Mouse (Mus musculus) limb, embryonic 11.5 days (tissue): Measurements from ENCODE around the gene Tjp3. TPM values are rescaled to one million over a fixed set of nuclear protein-coding genes. Genes with fewer than 3 reads are reported as not detected.

Source experiments
- ATAC-seq: fragments of 200-750 bp; cut with Nextera tagmentation; 2 replicates; pipeline ENCODE4 v1.8.0; 2017; ENCODE audit warnings: low read depth; ENCODE audit not compliant: insufficient number of reproducible peaks, low FRiP score, low TSS enrichment
- DNase-seq: peaks from one replicate; pipeline ENCODE4 v3.0.0-alpha.2; 2015; ENCODE audit warnings: low spot score
- H3K27ac ChIP-seq: fragments of 300-500 bp; sonication (generic); replicated peaks from 2 replicates; pipeline ENCODE4 v1.5.1; 2014; ENCODE audit warnings: low read depth, mild to moderate bottlenecking, low read length
- H3K27me3 ChIP-seq: fragments of 300-500 bp; sonication (generic); 2 replicates; pipeline ENCODE4 v1.6.1; 2014; ENCODE audit warnings: mild to moderate bottlenecking, low read length, mixed read lengths; ENCODE audit not compliant: control insufficient read depth, insufficient read depth
- H3K36me3 ChIP-seq: fragments of 300-500 bp; sonication (generic); 2 replicates; pipeline ENCODE4 v1.6.1; 2014; ENCODE audit warnings: mild to moderate bottlenecking, low read length, moderate library complexity, mixed read lengths; ENCODE audit not compliant: control insufficient read depth, insufficient read depth
- H3K4me1 ChIP-seq: fragments of 300-500 bp; sonication (generic); 2 replicates; pipeline ENCODE4 v1.6.1; 2014; ENCODE audit warnings: low read length, mixed read lengths; ENCODE audit not compliant: control insufficient read depth, insufficient read depth
- H3K4me2 ChIP-seq: fragments of 300-500 bp; sonication (generic); 2 replicates; pipeline ENCODE4 v1.6.1; 2014; ENCODE audit warnings: low read depth, mild to moderate bottlenecking, moderate library complexity; ENCODE audit not compliant: severe bottlenecking
- H3K4me3 ChIP-seq: fragments of 300-500 bp; sonication (generic); 2 replicates; pipeline ENCODE4 v1.5.1; 2014; ENCODE audit warnings: low read depth, low read length
- H3K9ac ChIP-seq: fragments of 300-500 bp; sonication (generic); 2 replicates; pipeline ENCODE4 v1.6.1; 2014; ENCODE audit warnings: mild to moderate bottlenecking, low read length
- H3K9me3 ChIP-seq: fragments of 300-500 bp; sonication (generic); 2 replicates; pipeline ENCODE4 v1.6.1; 2016; ENCODE audit warnings: low read length; ENCODE audit not compliant: control insufficient read depth
- WGBS: fragments of 180-500 bp; shearing (Covaris S2); extraction: QIAGEN DNeasy Blood & Tissue Kit; methylation state at CpG from one replicate; pipeline ENCODE4 v1.1.7; 2014; 5-methylcytosine and 5-hydroxymethylcytosine counted together
- polyA plus RNA-seq: library from polyadenylated mRNA; unstranded; fragments of >200 nt; fragmentation: Nextera tagmentation; extraction: Ambion mirVana; gene quantifications from 2 replicates; pipeline ENCODE4 v1.2.1, GENCODE M21; 2014

Tjp3 gene
- polyA plus RNA-seq, 1 experiment from 2014 or later = 2.0 TPM

DNA sequence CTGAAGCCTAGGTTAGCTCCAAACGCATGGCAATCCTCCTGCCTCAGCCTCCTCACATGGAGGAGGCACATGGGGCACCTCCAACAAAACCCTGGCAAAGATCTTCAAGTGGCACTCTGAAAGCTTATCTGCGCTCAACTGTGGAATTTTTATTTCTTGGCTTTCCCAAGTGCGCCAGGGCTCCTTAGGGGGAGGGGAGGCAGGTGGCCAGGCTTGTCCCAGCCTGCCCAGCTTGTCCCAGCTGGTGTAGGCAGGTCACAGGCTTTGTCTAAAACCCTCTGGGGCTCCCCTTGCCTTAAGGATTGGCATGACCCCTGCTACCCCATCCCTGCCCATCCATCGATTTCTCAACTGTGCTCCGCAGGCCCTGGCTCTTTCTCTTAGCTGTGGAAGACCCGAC is 7.2 kb downstream of the Tjp3 start:
- ATAC-seq (no peak), DNase-seq (no peak)
- Histone ChIP-seq H3K9me3 (no peaks in the 10 kb centered on the region), H3K4me2 (no peak overlapping the region), H3K27ac (no peak overlapping the region), H3K4me3 (no peak overlapping the region; the same call in 1 of the 2 replicates), H3K9ac (no peak overlapping the region), H3K27me3 (peaks cover 43% of the 10 kb centered on the region), H3K36me3 (no peaks in the 10 kb centered on the region), H3K4me1 (peaks cover 8% of the 10 kb centered on the region)
- 43% methylated on average over 6 of the region's 6 CpGs for WGBS

DNA sequence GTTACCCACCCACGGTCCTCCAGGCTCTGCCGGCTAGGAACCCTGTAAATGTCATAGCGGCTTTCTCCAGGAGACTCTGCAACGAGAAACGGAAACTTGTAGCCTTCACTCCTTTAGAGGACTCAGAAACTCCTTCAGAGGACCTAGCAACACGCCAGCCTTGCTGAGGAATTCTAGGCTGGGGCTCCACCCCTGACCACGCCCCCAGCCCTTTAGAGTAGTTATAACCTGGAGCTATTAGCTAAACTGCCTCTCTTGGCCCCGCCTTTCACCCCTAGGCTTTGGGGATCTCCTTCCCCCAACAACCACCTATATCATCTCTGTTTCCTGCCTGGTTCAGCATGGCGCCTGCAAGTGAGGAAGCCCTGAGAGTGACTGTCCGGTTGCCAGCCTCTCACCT is 11.9 kb downstream of the Tjp3 start:
- ATAC-seq (no peak), DNase-seq (no peak)
- Histone ChIP-seq H3K9ac (no peak overlapping the region), H3K36me3 (no peaks in the 10 kb centered on the region), H3K9me3 (no peaks in the 10 kb centered on the region), H3K4me1 (0 out of 2 replicates have a peak, but pooled peaks cover 2% of the 10 kb centered on the region), H3K4me3 (no peak overlapping the region), H3K27me3 (peaks cover 31% of the 10 kb centered on the region), H3K27ac (no peak overlapping the region), H3K4me2 (0 out of 2 replicates have a peak overlapping the region, but pooled peaks have one; percentile 11)
- 34% methylated on average over 10 of the region's 10 CpGs for WGBS

DNA sequence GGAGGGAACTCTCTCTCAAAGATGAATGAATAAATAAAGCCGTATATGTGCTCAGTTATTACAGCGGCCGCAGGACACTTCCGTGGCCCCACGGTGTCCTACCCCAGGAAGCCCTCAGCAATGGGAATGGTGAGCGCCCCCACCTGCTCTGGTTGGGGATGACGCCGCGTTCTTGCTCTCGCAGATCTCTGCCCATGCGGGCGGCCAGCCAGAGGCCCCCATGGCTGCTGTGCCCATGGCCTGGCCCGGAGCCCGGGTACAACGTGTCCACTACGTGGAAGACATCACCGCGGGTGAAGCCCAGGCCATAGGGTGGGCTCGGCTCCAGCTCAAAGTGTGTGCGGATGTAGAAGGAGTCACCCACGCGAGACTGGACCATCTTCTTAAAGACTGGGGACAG is 13.7 kb downstream of the Tjp3 start:
- H3K9ac ChIP-seq = no peak overlapping the region
- H3K36me3 ChIP-seq = peaks cover 2% of the 10 kb centered on the region; the same call in 1 of the 2 replicates
- H3K9me3 ChIP-seq = no peaks in the 10 kb centered on the region
- no peak for DNase-seq
- ATAC-seq = no peak
- H3K4me2 ChIP-seq = no peak overlapping the region
- 0 out of 2 replicates have a peak, but pooled peaks cover 2% of the 10 kb centered on the region for H3K4me1 ChIP-seq
- no peak overlapping the region for H3K27ac ChIP-seq
- H3K4me3 ChIP-seq = no peak overlapping the region
- WGBS = 76% methylated on average over 22 of the region's 22 CpGs
- peaks cover 13% of the 10 kb centered on the region for H3K27me3 ChIP-seq

DNA sequence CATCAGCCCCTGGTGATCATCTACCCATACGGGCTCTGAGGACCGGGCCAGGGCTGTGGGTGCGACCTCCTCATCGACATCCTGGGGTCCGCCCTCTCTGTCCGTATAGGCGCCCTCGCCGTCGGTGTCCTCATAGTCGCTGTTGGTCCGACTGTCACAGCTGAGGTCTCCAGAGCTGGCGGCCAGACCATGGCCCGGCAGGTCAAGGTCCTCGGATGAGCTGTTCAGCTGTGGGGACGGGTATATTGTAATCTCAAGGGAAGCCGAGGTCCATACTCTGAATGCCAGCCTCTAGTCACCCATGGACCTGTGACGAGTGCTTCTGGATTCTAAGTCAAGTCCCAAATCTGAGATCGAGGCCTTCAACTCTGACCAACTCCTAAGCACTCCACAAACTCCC is 17.5 kb downstream of the Tjp3 start:
- Histone ChIP-seq H3K27ac (no peak overlapping the region), H3K36me3 (peaks cover 12% of the 10 kb centered on the region), H3K4me2 (no peak overlapping the region), H3K4me1 (no peaks in the 10 kb centered on the region), H3K4me3 (no peak overlapping the region), H3K27me3 (no peaks in the 10 kb centered on the region), H3K9me3 (no peaks in the 10 kb centered on the region), H3K9ac (no peak overlapping the region)
- ATAC-seq (no peak), DNase-seq (no peak)
- 95% methylated on average over 19 of the region's 19 CpGs for WGBS

DNA sequence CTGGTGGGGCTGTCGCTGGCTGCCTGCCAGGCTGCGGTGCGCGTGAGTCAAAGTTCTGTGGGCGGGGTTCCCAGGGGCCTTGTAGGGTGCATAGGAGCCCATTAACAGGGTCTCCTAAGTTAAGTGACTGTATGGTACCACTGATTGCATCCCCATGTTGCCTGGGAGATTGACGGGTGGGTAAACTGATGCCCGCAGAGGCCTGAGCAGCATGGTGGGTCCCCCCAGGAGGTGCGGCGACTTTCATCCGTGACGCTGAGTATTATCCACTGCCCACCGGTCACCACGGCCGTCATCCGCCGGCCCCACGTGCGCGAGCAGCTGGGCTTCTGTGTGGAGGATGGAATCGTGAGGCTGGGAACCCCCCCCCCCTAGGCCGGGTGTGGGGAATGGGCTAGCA is 19.0 kb downstream of the Tjp3 start:
- Histone ChIP-seq H3K27me3 (no peaks in the 10 kb centered on the region), H3K9ac (no peak overlapping the region), H3K27ac (no peak overlapping the region), H3K4me2 (no peak overlapping the region), H3K9me3 (no peaks in the 10 kb centered on the region), H3K36me3 (peaks cover 12% of the 10 kb centered on the region), H3K4me3 (no peak overlapping the region), H3K4me1 (no peaks in the 10 kb centered on the region)
- ATAC-seq = no peak
- WGBS = 95% methylated on average over 21 of the region's 21 CpGs
- DNase-seq = no peak

DNA sequence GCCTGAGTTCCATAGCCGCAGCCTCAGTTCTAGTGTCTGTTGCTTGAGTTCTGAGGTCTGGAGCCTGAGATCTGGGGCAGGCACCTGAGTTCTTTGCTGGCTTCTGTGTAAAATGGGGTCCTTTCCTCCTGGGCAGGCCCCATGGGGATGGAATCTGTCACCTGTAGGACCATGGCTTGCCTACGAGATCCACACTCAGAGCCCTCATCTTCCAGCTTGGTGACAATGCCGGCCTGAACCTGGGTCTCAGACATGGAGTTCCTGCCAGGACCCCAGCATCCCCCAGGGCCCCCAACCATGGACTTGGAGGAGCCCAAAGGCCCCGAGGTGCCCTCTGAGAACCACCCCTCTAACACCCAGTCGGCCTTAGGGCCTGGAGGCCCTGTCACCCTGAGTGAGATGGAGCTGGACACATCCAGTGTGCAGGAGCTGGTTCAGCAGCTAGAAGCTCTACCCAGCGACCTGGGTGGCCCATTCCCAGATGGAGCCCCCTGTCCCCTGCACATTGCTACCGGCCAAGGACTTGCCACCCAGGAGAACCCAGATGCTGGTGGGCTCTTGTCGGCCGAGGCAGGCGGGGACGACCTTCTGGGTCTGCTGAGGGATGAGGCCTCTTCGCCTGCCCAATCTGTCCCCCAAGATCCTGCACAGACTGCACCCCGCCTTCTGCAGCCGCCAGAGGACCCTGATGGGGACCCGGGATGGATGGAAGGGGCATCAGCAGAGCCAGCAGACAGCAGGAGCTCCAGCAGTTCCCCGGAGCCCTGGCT is 22.6 kb downstream of the Tjp3 start:
- 83% methylated on average over 16 of the region's 16 CpGs for WGBS
- Histone ChIP-seq H3K4me2 (peak overlapping the region; percentile 53), H3K9ac (peak overlapping the region; percentile 67), H3K9me3 (no peaks in the 10 kb centered on the region), H3K27ac (no peak overlapping the region), H3K27me3 (no peaks in the 10 kb centered on the region), H3K36me3 (peaks cover 19% of the 10 kb centered on the region), H3K4me3 (peak overlapping the region; percentile 65), H3K4me1 (0 out of 2 replicates have a peak, but pooled peaks cover 2% of the 10 kb centered on the region)
- DNase-seq = no peak
- no peak for ATAC-seq

DNA sequence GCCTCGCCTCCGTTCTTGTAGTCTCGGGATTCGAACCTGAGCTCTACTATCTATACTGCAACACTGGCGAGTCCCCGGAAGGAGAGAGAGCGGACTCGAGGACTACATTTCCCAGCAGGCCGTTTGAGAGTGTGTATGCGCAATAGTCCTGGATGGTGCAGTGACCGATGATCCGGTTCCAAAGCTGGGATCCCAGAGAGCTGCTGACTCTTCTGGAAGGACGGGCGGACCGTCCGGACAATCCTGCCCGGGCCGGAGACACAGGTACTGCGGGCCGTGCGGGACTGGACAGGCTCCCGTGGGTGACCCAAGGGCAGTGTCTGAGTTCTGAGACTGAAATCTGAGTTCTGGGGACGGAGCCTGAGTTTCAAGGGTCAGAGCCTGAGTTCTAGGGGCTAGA is 23.3 kb downstream of the Tjp3 start:
- peak; percentile 84 for DNase-seq
- no peak overlapping the region for H3K27ac ChIP-seq
- 0 out of 2 replicates have a peak, but pooled peaks cover 2% of the 10 kb centered on the region for H3K4me1 ChIP-seq
- peak overlapping the region; percentile 65 for H3K4me3 ChIP-seq
- H3K9ac ChIP-seq = peak overlapping the region; percentile 67
- peaks cover 20% of the 10 kb centered on the region for H3K36me3 ChIP-seq
- peak overlapping the region; percentile 53 for H3K4me2 ChIP-seq
- H3K9me3 ChIP-seq = no peaks in the 10 kb centered on the region
- no peaks in the 10 kb centered on the region for H3K27me3 ChIP-seq
- ATAC-seq = peak; percentile 15; the same call in 1 of the 2 replicates
- 3% methylated on average over 23 of the region's 23 CpGs for WGBS

DNA sequence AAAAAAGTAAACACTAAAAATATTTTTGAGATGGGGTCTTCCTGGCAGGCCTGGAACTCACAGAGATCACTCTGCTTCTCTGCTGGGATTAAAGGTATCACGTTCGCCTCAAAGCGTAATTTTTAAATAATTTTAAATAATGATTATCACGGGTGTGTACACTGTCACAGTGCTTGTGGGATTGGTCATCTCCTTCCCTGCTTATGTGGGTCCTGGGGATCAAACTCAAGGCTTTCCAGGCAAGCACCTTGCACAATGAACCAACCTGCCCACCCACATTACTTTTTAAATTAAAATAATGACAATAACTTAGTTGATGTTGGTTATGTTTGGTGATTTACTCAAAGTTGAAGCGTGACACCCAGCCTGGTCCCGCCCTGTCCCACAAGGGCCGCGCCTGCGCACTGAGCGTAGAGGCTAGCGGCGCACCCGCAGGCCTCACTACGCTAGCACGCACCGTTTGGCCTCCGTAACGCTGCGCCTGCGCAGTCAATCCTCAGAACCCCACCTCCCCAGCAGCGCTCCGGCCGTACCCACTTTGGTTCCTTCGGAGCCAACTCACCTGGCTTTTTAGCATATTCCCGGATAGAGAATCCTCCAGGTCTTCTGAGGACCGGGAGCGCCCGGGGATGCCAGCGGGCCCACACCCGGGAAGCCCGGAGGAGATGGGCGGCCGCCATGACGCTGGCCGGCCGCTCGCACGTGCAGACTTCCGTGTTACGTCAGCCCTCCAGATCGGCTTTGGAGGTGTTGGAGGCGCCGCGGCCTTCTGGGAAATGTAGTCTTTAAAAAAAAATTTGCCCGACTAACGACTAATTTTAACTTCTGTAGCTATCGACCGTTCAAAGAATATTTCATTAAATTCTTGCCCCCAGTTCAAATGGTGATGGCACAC is 24.9 kb downstream of the Tjp3 start, which contains the start of the genes Mrpl54 and Apba3:
Gene Mrpl54 (minus strand): TSS at position 724 of the 895 bp plus-strand sequence.
Gene Apba3 (plus strand): TSS at position 750 of the 895 bp plus-strand sequence.
- H3K4me1 ChIP-seq = 0 out of 2 replicates have a peak, but pooled peaks cover 2% of the 10 kb centered on the region
- peak; percentile 90 for ATAC-seq
- H3K9ac ChIP-seq = peak within 1 kb of the TSS; percentile 83
- H3K27ac ChIP-seq = no peak within 1 kb of the TSS; the same call in 1 of the 2 replicates
- peak within 1 kb of the TSS; percentile 70 for H3K4me3 ChIP-seq
- peak within 1 kb of the TSS; percentile 67 for H3K4me2 ChIP-seq
- 1% methylated on average over 48 of the region's 48 CpGs for whole genome bisulfite sequencing
- DNase-seq = peak; percentile 95
- H3K36me3 ChIP-seq = peaks cover 10% of the 10 kb centered on the region; the same call in 1 of the 2 replicates
- no peaks in the 10 kb centered on the region for H3K27me3 ChIP-seq
- no peaks in the 10 kb centered on the region for H3K9me3 ChIP-seq
